Mouse (Mus musculus) liver, embryonic 13.5 days (tissue): ENCODE measurements around the gene Nxpe5. TPM values are rescaled to one million over a fixed set of nuclear protein-coding genes. Genes with fewer than 3 reads are reported as not detected.

Experiments
- ATAC-seq: fragments of 200-750 bp; cut with Nextera tagmentation; 2 replicates; pipeline ENCODE4 v1.8.0; 2017; ENCODE audit warnings: low read depth, mild to moderate bottlenecking, moderate number of reproducible peaks, moderate library complexity
- DNase-seq: peaks from one replicate; pipeline ENCODE4 v3.0.0; 2022
- H3K27ac ChIP-seq: fragments of 300-500 bp; sonication (generic); 2 replicates; pipeline ENCODE4 v1.5.1; 2015; ENCODE audit warnings: moderate library complexity, mild to moderate bottlenecking, inconsistent platforms
- H3K27me3 ChIP-seq: fragments of 300-500 bp; sonication (generic); 2 replicates; pipeline ENCODE4 v1.6.1; 2015; ENCODE audit warnings: mild to moderate bottlenecking, inconsistent platforms
- H3K36me3 ChIP-seq: fragments of 300-500 bp; sonication (generic); 2 replicates; pipeline ENCODE4 v1.6.1; 2015; ENCODE audit warnings: mild to moderate bottlenecking, inconsistent platforms
- H3K4me1 ChIP-seq: fragments of 300-500 bp; sonication (generic); replicated peaks from 2 replicates; pipeline ENCODE4 v1.6.1; 2015; ENCODE audit warnings: inconsistent platforms
- H3K4me2 ChIP-seq: fragments of 300-500 bp; sonication (generic); 2 replicates; pipeline ENCODE4 v1.6.1; 2015; ENCODE audit warnings: inconsistent platforms, mild to moderate bottlenecking, moderate library complexity
- H3K4me3 ChIP-seq: fragments of 300-500 bp; sonication (generic); replicated peaks from 2 replicates; pipeline ENCODE4 v1.5.1; 2015; ENCODE audit warnings: mild to moderate bottlenecking, inconsistent platforms
- H3K9ac ChIP-seq: fragments of 300-500 bp; sonication (generic); 2 replicates; pipeline ENCODE4 v1.6.1; 2015; ENCODE audit warnings: mild to moderate bottlenecking, inconsistent platforms
- H3K9me3 ChIP-seq: fragments of 300-500 bp; sonication (generic); replicated peaks from 2 replicates; pipeline ENCODE4 v1.6.1; 2016; ENCODE audit warnings: inconsistent platforms
- WGBS: fragments of 180-500 bp; shearing (Covaris S2); methylation state at CpG from one replicate; pipeline ENCODE4 v1.1.7; 2015; ENCODE audit not compliant: insufficient replicate concordance; 5-methylcytosine and 5-hydroxymethylcytosine counted together
- polyA plus RNA-seq: library from polyadenylated mRNA; unstranded; fragments of >200 nt; fragmentation: Nextera tagmentation; extraction: Ambion mirVana; gene quantifications from 2 replicates; pipeline ENCODE4 v1.2.1, GENCODE M21; 2015

The Nxpe5 gene
- polyA plus RNA-seq, result 0.07 and 0.08 TPM in 2 replicates

DNA sequence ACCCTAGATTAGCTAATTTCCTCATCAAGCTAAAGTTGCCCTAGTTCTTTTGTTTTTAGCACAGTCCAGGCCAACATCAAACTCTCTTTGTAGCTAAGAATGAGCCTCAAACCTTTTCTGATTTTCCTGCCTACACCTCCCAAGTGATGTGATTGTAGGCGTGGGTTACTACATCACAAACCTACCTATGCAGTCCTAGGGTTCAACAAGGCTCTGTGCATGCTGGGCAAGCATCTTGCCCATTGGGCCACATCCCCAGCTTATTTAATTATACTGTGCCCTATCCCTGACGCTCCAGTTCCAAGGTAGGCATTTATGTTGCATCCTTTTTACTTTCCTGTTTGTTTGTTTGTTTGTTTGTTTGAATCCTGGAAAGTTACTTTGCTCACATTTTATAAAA lies at the start of gene Nxpe5:
Nxpe5 (plus strand) TSS at position 199 of the 400 bp plus-strand sequence.
- no peak within 1 kb of the TSS for H3K4me2 ChIP-seq
- H3K4me1 ChIP-seq, result no peaks in the 10 kb centered on the region
- no peak within 1 kb of the TSS for H3K27ac ChIP-seq
- no peaks in the 10 kb centered on the region for H3K9me3 ChIP-seq
- WGBS, result 48% methylated on average over 2 of the region's 2 CpGs
- no peaks in the 10 kb centered on the region for H3K36me3 ChIP-seq
- no peak for ATAC-seq
- DNase-seq, result no peak
- H3K9ac ChIP-seq, result no peak within 1 kb of the TSS
- no peak within 1 kb of the TSS for H3K4me3 ChIP-seq
- no peaks in the 10 kb centered on the region for H3K27me3 ChIP-seq

DNA sequence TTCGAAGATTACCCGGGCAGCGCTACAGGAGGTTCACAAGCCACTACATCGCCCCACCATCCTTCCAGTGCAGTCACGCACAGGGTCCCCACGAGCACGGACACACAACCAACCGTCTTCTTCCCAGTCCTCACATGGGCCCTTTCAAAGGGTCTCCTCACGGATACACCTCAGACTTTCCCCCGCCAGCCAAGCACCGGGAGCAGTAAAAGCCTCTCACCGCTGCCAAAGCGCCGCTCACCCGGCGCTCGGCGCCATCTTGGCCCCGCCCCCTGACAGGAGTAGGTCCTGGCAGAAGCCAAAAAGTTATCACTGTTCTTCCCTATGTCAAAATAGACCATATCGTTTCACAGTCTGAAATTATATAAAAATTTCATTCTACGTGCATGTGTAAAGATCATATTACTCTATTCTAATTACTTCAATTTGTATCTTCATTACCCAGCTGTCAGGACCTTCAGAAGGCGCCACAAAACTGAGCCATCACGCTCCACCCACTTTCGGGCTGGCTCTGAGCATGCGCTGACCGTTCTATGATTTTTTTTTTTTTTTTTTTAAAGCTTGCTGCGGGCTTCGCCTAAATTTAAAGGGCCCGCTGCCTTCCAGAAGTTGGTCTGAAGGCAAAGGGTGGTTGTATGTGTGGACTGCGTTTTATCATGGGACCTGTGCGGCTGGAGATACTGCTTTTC lies 38.6 kb upstream of the Nxpe5 start, which contains the start of the genes Taf6 and Cnpy4:
Taf6 (minus strand) TSS at position 502 of the 689 bp plus-strand sequence.
Cnpy4 (plus strand) TSS at position 536 of the 689 bp plus-strand sequence.
- H3K9me3 ChIP-seq, result no peaks in the 10 kb centered on the region
- peak; percentile 82 for ATAC-seq
- peaks cover 36% of the 10 kb centered on the region for H3K36me3 ChIP-seq
- H3K9ac ChIP-seq, result peak within 1 kb of the TSS; percentile 86
- peaks cover 36% of the 10 kb centered on the region for H3K4me1 ChIP-seq
- H3K27me3 ChIP-seq, result no peaks in the 10 kb centered on the region
- WGBS, result under 1% methylated on average over 31 of the region's 31 CpGs
- H3K4me3 ChIP-seq, result peak within 1 kb of the TSS; percentile 81
- peak within 1 kb of the TSS; percentile 84 for H3K27ac ChIP-seq
- H3K4me2 ChIP-seq, result peak within 1 kb of the TSS; percentile 84
- peak; percentile 83 for DNase-seq

DNA sequence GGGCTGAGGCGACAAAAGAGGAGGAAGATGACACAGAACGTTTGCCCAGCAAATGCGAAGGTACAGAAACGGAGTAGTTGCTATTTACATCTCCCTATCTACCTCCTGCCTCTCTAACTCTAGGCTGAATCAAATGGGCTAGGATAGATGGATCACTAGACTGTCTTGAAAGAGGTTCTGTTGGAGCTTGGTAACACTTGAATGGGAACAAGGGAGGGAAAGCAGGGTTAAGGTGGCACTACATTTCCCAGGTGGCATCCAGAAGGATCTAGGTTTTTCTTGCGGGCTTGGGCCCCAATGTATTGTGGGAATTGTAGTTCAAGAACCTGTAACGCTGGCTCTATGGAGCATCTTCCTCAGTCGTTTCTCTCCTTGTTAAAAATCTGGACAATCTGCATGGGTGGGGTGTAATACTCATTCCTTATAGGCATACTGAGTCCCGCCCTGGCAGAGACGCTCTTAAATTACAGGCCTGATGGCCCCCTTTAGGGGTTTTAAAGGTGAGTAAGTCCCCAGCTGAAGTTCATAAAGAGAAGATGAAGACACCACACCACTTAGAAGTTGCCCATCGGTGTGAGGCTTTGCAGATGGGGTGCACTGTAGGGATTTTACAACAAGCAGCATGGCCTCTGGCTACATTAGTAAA lies 37.9 kb upstream of the Nxpe5 start:
- Histone ChIP-seq H3K27me3 (no peaks in the 10 kb centered on the region), H3K36me3 (peaks cover 36% of the 10 kb centered on the region), H3K27ac (peak overlapping the region; percentile 84), H3K4me2 (peak overlapping the region; percentile 84), H3K4me1 (peaks cover 36% of the 10 kb centered on the region), H3K4me3 (peak overlapping the region; percentile 81), H3K9ac (peak overlapping the region; percentile 84), H3K9me3 (no peaks in the 10 kb centered on the region)
- ATAC-seq, result peak; percentile 79
- DNase-seq, result peak; percentile 67
- WGBS, result under 1% methylated on average over 10 of the region's 10 CpGs

DNA sequence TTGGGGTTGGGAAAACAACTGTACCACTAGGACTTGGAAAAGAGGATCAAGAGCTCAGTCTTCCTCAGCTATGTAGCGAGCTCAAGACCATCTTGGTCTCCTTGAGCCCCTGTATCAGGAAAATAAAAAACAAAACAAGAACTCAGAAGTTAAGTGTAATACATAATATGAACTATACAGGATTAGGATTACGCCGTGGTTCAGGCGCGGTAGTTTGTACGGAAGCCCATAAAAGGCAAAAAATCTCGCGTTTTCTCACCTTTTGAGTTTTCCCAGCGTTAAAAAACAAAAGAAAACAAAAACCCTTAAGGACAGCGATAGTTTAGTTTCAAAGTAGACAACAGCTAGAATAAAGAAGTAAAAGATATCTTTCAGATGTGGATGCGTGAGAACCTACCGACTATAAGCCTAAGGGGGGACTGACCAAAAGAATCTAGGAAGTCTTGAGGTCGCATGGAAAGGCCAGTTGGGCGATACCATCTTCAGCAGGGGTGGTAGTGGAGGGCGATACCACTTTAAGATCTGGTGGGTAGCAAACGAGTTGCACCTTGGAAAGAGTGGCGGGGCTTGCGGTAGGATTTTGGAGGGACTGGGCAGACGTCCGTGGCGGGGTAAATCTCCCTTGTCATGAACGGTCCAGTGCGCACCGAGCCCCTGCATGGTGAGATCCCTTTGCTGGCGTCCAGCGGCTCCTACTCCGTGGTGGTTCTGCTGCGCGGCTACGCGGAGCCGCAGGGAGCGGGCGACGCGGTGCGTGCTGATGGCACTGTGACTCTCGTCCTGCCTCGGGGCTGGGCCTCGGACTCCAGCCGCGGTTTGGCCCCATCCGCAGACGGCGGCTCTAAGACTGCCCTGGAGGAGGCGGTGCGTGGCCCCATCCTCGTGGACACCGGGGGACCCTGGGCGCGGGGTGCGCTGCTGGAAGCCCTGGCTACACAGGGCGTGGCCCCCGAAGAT lies 31.6 kb upstream of the Nxpe5 start, which contains the start of gene Mblac1:
Mblac1 (plus strand) TSS at position 544 of the 957 bp plus-strand sequence.
- Histone ChIP-seq H3K4me2 (peak within 1 kb of the TSS; percentile 98), H3K9ac (peak within 1 kb of the TSS; percentile 87), H3K27ac (peak within 1 kb of the TSS; percentile 77), H3K9me3 (no peaks in the 10 kb centered on the region), H3K4me1 (peaks cover 20% of the 10 kb centered on the region), H3K27me3 (no peaks in the 10 kb centered on the region), H3K4me3 (peak within 1 kb of the TSS; percentile 76), H3K36me3 (peaks cover 20% of the 10 kb centered on the region)
- ATAC-seq (peak; percentile 85), DNase-seq (peak; percentile 80)
- 6% methylated on average over 54 of the region's 54 CpGs for WGBS

DNA sequence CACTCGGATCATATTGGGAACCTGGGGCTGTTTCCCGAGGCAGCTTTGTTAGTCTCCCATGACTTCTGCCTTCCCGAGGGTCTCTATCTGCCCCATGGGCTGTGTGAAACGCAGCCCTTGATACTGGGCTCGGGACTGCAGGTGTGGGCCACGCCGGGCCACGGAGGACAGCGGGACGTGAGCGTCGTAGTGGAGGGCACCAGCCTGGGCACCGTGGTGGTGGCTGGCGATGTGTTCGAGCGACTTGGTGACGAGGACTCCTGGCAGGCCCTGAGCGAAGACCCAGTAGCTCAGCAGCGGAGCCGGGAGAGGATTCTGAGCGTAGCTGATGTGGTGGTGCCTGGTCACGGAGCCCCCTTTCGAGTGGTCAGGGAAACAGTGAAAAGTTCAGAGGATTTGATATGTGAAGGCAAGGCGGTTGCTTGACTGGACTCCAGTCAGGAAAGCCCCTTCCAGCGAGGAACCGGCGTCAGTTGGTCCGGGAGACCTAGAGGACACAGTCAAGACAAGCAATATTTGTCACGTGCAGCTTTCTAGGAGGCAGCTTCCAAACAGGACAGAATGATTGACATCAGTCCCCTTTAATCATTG lies 30.8 kb upstream of the Nxpe5 start:
- H3K4me3 ChIP-seq, result peak overlapping the region; percentile 76

DNA sequence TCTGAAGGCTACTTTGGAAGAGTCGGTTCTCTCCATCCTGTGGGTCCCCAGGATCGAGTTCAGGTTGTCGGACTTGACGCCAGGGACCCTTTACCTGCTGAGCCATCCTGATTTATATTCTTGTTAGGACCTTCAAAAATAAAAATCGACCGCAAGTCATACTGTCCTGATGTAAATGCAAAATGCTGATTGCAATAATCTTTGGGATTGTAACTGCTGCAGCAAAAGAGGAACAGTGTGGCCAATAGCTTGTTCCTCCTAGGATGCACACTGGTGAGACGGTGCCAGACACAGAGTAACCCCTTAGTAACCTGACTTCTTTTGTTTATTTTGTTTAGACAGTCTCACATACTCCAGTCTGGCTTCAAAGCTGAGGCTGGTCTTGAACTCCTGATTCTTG lies 30.2 kb upstream of the Nxpe5 start:
- Histone ChIP-seq H3K36me3 (peaks cover 18% of the 10 kb centered on the region), H3K4me1 (peaks cover 20% of the 10 kb centered on the region), H3K4me3 (peak overlapping the region; percentile 76; the same call in 1 of the 2 replicates), H3K9ac (0 out of 2 replicates have a peak overlapping the region, but pooled peaks have one; percentile 87), H3K27me3 (no peaks in the 10 kb centered on the region), H3K4me2 (peak overlapping the region; percentile 98), H3K9me3 (no peaks in the 10 kb centered on the region), H3K27ac (no peak overlapping the region)
- DNase-seq (no peak), ATAC-seq (no peak)
- WGBS, result 66% methylated on average over 7 of the region's 7 CpGs

More for the DNA sequence above, 30.8 kb upstream of the Nxpe5 start:
- 2% methylated on average over 29 of the region's 29 CpGs for WGBS
- no peak for DNase-seq
- H3K4me2 ChIP-seq, result peak overlapping the region; percentile 98
- no peaks in the 10 kb centered on the region for H3K9me3 ChIP-seq
- ATAC-seq, result peak; percentile 56
- H3K27ac ChIP-seq, result peak overlapping the region; percentile 77
- peak overlapping the region; percentile 87 for H3K9ac ChIP-seq
- H3K27me3 ChIP-seq, result no peaks in the 10 kb centered on the region
- H3K36me3 ChIP-seq, result peaks cover 20% of the 10 kb centered on the region
- peaks cover 20% of the 10 kb centered on the region for H3K4me1 ChIP-seq

DNA sequence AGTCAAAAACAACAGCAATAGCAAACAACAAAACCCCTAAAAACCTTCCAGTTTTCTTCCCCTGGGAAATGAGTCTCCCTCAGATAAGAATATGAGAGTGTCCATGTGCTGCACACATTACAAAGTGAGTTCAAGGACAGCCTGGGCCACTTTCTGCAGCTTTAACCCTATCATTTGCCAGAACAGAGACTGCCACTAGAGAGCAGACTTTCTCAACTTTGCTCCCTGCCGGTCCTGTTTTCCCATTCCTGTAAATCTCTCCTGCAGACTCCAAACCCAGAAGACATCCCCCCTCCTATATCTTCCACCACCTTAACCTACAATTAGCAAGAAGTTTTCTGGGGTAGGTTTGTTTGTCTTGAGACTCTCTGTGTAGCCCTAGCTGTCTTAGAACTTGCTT lies 26.1 kb upstream of the Nxpe5 start:
- no peak overlapping the region for H3K27ac ChIP-seq
- H3K4me2 ChIP-seq, result no peak overlapping the region
- no peak for DNase-seq
- 14% methylated on average over 1 of the region's 1 CpGs for WGBS
- H3K27me3 ChIP-seq, result no peaks in the 10 kb centered on the region
- no peak for ATAC-seq
- H3K4me1 ChIP-seq, result peaks cover 11% of the 10 kb centered on the region
- H3K4me3 ChIP-seq, result no peak overlapping the region
- no peaks in the 10 kb centered on the region for H3K36me3 ChIP-seq
- peaks cover 3% of the 10 kb centered on the region; the same call in 1 of the 2 replicates for H3K9me3 ChIP-seq
- no peak overlapping the region for H3K9ac ChIP-seq

DNA sequence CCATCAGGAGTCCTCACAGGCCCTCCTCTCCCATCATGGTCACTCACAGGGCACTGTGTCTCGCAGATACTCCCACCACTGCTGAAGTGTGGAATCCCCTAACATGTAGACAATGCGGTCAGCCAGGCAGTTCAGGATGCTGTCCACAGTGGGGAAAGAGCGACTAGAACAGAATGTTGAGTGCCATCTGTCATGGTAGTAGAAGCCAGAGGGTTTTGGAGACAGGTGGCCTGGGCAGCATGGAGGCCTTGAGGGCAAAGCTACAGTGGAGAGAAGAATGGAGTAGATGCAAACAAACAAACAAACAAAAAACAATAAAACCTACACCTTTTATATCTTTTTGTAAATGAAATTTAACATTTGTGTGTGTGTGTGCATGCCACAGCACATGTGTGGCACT lies 23.6 kb upstream of the Nxpe5 start:
- WGBS, result 71% methylated on average over 3 of the region's 3 CpGs
- Histone ChIP-seq H3K4me3 (no peak overlapping the region), H3K4me2 (no peak overlapping the region), H3K9me3 (peaks cover 7% of the 10 kb centered on the region; the same call in 1 of the 2 replicates), H3K27ac (no peak overlapping the region), H3K9ac (no peak overlapping the region), H3K4me1 (no peaks in the 10 kb centered on the region), H3K27me3 (no peaks in the 10 kb centered on the region), H3K36me3 (no peaks in the 10 kb centered on the region)
- ATAC-seq (no peak), DNase-seq (no peak)

DNA sequence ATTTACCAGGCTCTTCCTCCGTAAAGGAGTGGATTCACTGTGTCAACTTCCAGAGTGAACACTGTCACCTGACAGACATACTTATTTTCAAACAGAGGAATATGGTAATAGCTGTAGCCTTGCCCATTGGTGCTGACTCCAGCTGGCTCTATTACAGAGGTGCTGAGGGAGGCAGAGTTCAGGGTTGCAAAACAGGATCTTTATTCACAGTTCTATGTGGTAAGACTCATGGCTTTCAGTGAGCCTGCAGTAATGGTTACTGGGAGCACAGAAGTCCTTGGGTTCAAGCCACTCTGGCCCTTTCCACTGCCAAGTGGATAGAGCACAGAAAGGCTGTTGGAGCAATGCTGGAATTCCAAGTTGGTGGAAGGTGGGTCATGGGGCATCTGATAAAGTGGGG lies 18.4 kb upstream of the Nxpe5 start:
- 62% methylated on average over 1 of the region's 1 CpGs for WGBS

DNA sequence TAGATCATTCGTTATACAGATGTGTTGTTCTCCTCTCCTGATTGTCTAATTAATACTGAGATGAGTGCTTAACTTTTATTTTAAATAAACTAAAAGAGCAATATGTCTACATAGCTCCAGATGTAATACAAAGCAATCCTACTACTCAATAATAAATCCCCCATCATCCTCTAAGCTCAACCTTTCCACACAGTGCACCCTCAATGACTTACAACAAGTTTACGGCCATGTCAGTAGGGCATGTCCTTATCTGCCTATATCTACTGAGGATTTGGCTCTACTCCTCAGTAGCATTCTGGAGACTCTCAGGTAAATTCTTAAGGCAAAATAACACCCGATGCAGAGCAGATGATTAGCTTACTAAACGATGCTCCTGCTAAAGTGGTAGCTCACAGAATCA lies 17.8 kb upstream of the Nxpe5 start:
- no peak overlapping the region for H3K9ac ChIP-seq
- H3K4me3 ChIP-seq, result no peak overlapping the region
- H3K27ac ChIP-seq, result no peak overlapping the region
- peaks cover 7% of the 10 kb centered on the region; the same call in 1 of the 2 replicates for H3K9me3 ChIP-seq
- ATAC-seq (no peak), DNase-seq (no peak)
- H3K27me3 ChIP-seq, result no peaks in the 10 kb centered on the region
- H3K36me3 ChIP-seq, result no peaks in the 10 kb centered on the region
- H3K4me1 ChIP-seq, result no peaks in the 10 kb centered on the region
- H3K4me2 ChIP-seq, result no peak overlapping the region
- WGBS, result 66% methylated on average over 4 of the region's 4 CpGs

More for the DNA sequence above, 18.4 kb upstream of the Nxpe5 start:
- Histone ChIP-seq H3K27me3 (no peaks in the 10 kb centered on the region), H3K27ac (no peak overlapping the region), H3K4me2 (no peak overlapping the region), H3K9ac (no peak overlapping the region), H3K9me3 (peaks cover 7% of the 10 kb centered on the region; the same call in 1 of the 2 replicates), H3K36me3 (no peaks in the 10 kb centered on the region), H3K4me1 (no peaks in the 10 kb centered on the region), H3K4me3 (no peak overlapping the region)
- DNase-seq, result no peak
- no peak for ATAC-seq
